In the genomic region with DNA sequence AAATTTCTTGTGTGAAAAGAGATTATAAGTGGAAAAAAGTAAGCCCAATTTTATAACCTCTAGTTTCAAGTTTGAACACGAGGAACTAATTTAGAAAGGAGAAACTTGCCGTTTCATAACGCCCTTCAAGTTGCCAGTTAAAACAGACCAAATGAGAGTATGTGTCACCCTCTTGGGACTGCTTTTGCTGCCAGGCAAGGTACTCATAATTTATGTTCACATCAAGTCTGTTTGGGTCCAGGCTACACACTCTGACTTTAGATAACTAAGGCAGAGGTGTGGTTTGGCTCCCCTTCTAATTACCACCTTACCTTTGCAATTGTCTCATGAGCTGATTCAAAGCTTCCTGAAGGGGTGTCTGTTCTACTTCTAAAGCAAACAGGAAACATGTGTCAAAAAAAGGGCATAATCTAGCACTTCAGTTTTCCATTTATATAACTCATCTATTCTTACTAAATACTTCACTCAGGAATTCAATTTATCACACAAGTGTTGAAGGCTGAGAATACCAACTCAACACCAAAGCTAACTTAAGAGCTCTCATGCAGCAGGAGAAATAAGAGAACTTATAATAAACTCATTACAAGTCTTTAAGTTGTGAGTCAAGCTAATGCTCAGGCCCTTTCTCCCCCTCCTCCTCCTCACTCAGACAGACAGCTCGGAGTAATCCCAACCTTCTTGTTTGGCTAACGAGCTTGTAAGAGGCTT, we compare ENCODE assay signal across 26 mouse cellular contexts. TPM values are rescaled to one million over a fixed set of nuclear protein-coding genes. Genes with fewer than 3 reads are reported as not detected.
DNase-seq lines count a peak whose midpoint lies in the region; ATAC-seq and TF ChIP-seq lines count a peak whose summit lies in the region.
"Had no signal": no experiment of that assay in that cellular context is flagged by ENCODE, and none has a peak within 500 bp of the region (broad histone marks: within the 10 kb centered on the region; RNA-seq: fewer than 3 reads in every experiment).

No protein-coding gene starts in this region.

- peaks cover 5% of the 10 kb centered on the region for H3K4me1 ChIP-seq in lung, adult 2 months (ENCODE audit: control insufficient read depth, insufficient read depth, low read length)
- peaks cover 10% of the 10 kb centered on the region; the same call in 1 of the 2 replicates for H3K4me1 ChIP-seq in forebrain, postnatal 0 days (ENCODE audit: insufficient read depth)
- H3K4me1 ChIP-seq in midbrain, embryonic 11.5 days (ENCODE audit: control insufficient read depth, insufficient read depth, low read length), result peaks cover 9% of the 10 kb centered on the region; the same call in 1 of the 2 replicates

- 61% methylated on average over 5 of the region's 5 CpGs for WGBS in lung, adult 2 months
- WGBS in forebrain, postnatal 0 days, result 65% methylated on average over 5 of the region's 5 CpGs
- WGBS in midbrain, embryonic 11.5 days, result 80% methylated on average over 5 of the region's 5 CpGs

- H3K27me3 ChIP-seq in forebrain, postnatal 0 days (ENCODE audit: insufficient read depth, low read length), result no peaks in the 10 kb centered on the region
- H3K27me3 ChIP-seq in midbrain, embryonic 11.5 days (ENCODE audit: control insufficient read depth, insufficient read depth, low read length), result no peaks in the 10 kb centered on the region
- H3K27me3 ChIP-seq: heart, embryonic 15.5 days; hindbrain, embryonic 13.5 days; limb, embryonic 13.5 days; stomach, embryonic 15.5 days had no signal

- H3K9me3 ChIP-seq in forebrain, postnatal 0 days (ENCODE audit: low read length), result no peaks in the 10 kb centered on the region
- H3K9me3 ChIP-seq in midbrain, embryonic 11.5 days (ENCODE audit: control insufficient read depth, low read length), result peaks cover 3% of the 10 kb centered on the region; the same call in 1 of the 2 replicates
- H3K9me3 ChIP-seq: heart, embryonic 15.5 days; hindbrain, embryonic 13.5 days; midbrain, embryonic 10.5 days; stomach, embryonic 15.5 days had no signal

- H3K36me3 ChIP-seq in forebrain, postnatal 0 days (ENCODE audit: insufficient read depth), result peaks cover 52% of the 10 kb centered on the region
- H3K36me3 ChIP-seq in midbrain, embryonic 11.5 days (ENCODE audit: control insufficient read depth, insufficient read depth, low read length), result peaks cover 40% of the 10 kb centered on the region

- H3K27ac ChIP-seq in forebrain, postnatal 0 days (ENCODE audit: low read depth, low read length), result no peak overlapping the region
- no peak overlapping the region for H3K27ac ChIP-seq in midbrain, embryonic 11.5 days (ENCODE audit: low read depth, low read length)
- H3K27ac ChIP-seq: gastrocnemius, adult 2 months; heart, embryonic 15.5 days; hindbrain, embryonic 13.5 days; limb, embryonic 13.5 days; midbrain, embryonic 10.5 days; stomach, embryonic 15.5 days had no signal

- no peak overlapping the region for H3K4me2 ChIP-seq in forebrain, postnatal 0 days (ENCODE audit: low read depth)
- H3K4me2 ChIP-seq in midbrain, embryonic 11.5 days, result no peak overlapping the region
- H3K4me2 ChIP-seq: heart, embryonic 15.5 days; hindbrain, embryonic 13.5 days; limb, embryonic 13.5 days; liver, embryonic 11.5 days; stomach, embryonic 15.5 days had no signal

- no peak overlapping the region for H3K4me3 ChIP-seq in lung, adult 2 months (replicated peaks; ENCODE audit: extremely low read depth, low read depth, low read length)
- H3K4me3 ChIP-seq in forebrain, postnatal 0 days (ENCODE audit: low read depth, low read length), result no peak overlapping the region
- no peak overlapping the region for H3K4me3 ChIP-seq in midbrain, embryonic 11.5 days (ENCODE audit: low read depth, low read length)
- H3K4me3 ChIP-seq: gastrocnemius, adult 2 months; heart, embryonic 15.5 days; hindbrain, embryonic 13.5 days; limb, embryonic 13.5 days; midbrain, embryonic 10.5 days; stomach, embryonic 15.5 days had no signal

- DNase-seq in 3T3-L1 (ENCODE audit: low read depth, low spot score), result peak; percentile 93
- DNase-seq in fat pad, adult 2 months (ENCODE audit: extremely low read depth, low read depth, low spot score), result peak; percentile 95
- DNase-seq in lung, adult 2 months, result peak; percentile 59
- DNase-seq in lung, postnatal 25 days (ENCODE audit: low spot score), result peak; percentile 88
- DNase-seq in forebrain, postnatal 0 days, result no peak
- DNase-seq in embryo, embryonic 11 days, result no peak
- no peak for DNase-seq in spleen, adult 12 weeks (ENCODE audit: low spot score)
- no peak for DNase-seq in midbrain, embryonic 11.5 days (ENCODE audit: low spot score, missing footprints)
- DNase-seq: adrenal gland, adult 2 months; adrenal gland, postnatal 36 days; cerebellum, adult 18-20 months; cerebellum, postnatal 10 days; gastrocnemius, adult 2 months; kidney, adult 9 months; kidney, postnatal 14 days; layer of hippocampus, adult 9-11 months had no signal

- no peak for TF ChIP-seq CTCF in lung, adult 2 months (IDR thresholded peaks at IDR 0.05; ENCODE audit: insufficient read depth, low read length)
- no peak for TF ChIP-seq CTCF in forebrain, postnatal 0 days (IDR thresholded peaks at IDR 0.05; ENCODE audit: low read depth)

- no peak for ATAC-seq in forebrain, postnatal 0 days
- no peak for ATAC-seq in midbrain, embryonic 11.5 days (ENCODE audit: low FRiP score)
- ATAC-seq: CD4-positive, CD25-positive, alpha-beta regulatory T cell, adult 4 months; forebrain, embryonic 14.5 days; intestine, postnatal 0 days; midbrain, embryonic 16.5 days had no signal

- no peak for TF ChIP-seq POLR2A in lung, adult 2 months (IDR thresholded peaks at IDR 0.05; ENCODE audit: borderline replicate concordance, extremely low read depth, low read depth, low read length)

- H3K9ac ChIP-seq in forebrain, postnatal 0 days, result no peak overlapping the region
- no peak overlapping the region for H3K9ac ChIP-seq in midbrain, embryonic 11.5 days (ENCODE audit: low read length)
- H3K9ac ChIP-seq: heart, embryonic 15.5 days; hindbrain, embryonic 13.5 days; limb, embryonic 13.5 days; stomach, embryonic 15.5 days had no signal

RNA-seq across cellular contexts. Expression of a gene that starts 4.6 kb away (rescaled TPM):
- 18.6 and 28.5 TPM in 2 replicates for polyA plus RNA-seq in lung, adult 2 months (2012; rRNA removed)
- total RNA-seq in forebrain, postnatal 0 days (2014; rRNA removed), result 24.1 and 35.9 TPM in 2 replicates
- polyA plus RNA-seq in forebrain, postnatal 0 days (2015; fragmentation: Nextera tagmentation; extraction: Ambion mirVana), result 49.6 and 52.4 TPM in 2 replicates
- 85.7 and 89.2 TPM in 2 replicates for polyA plus RNA-seq in midbrain, embryonic 11.5 days (2014; fragmentation: Nextera tagmentation; extraction: Ambion mirVana)

Comparison
In these comparisons a context has a peak if more than half of its experiments do, and no peak if none do; other contexts are left out.
1. DNase-seq: peak in 3T3-L1 (single experiment), fat pad, adult 2 months (single experiment), lung, adult 2 months (single experiment) and lung, postnatal 25 days (single experiment); none in forebrain, postnatal 0 days (single experiment), embryo, embryonic 11 days (single experiment), spleen, adult 12 weeks (single experiment) and midbrain, embryonic 11.5 days (single experiment).